Comparison of ENCODE assay signal across 1 mouse cellular context in genomic region chr17:17373918-17374910, GRCm38 (mm10).
TF ChIP-seq lines count a peak whose summit lies in the region.

TSS of gene Riok2 (plus strand) at chr17:17374309.

TF ChIP-seq in CH12.LX, 34 proteins besides CTCF, POLR2A, EP300 and RAD21 (continued from another document):
- TF ChIP-seq IRF4 (IDR thresholded peaks at IDR 0.05; ENCODE audit: low read depth, low read length): peak; percentile 79
- peak; percentile 81; the same call in 1 of the 2 replicates for TF ChIP-seq ZMIZ1 (IDR thresholded peaks at IDR 0.05; ENCODE audit: low read depth, low read length)
- TF ChIP-seq JUN (IDR thresholded peaks at IDR 0.05; ENCODE audit: insufficient read depth, low read depth, low read length): no peak
- peak; percentile 41 for TF ChIP-seq USF2 (conservative IDR thresholded peaks at IDR 0.05; ENCODE audit: low read depth, low read length)
